ENCODE assay signal across 8 mouse cellular contexts in the genomic region with DNA sequence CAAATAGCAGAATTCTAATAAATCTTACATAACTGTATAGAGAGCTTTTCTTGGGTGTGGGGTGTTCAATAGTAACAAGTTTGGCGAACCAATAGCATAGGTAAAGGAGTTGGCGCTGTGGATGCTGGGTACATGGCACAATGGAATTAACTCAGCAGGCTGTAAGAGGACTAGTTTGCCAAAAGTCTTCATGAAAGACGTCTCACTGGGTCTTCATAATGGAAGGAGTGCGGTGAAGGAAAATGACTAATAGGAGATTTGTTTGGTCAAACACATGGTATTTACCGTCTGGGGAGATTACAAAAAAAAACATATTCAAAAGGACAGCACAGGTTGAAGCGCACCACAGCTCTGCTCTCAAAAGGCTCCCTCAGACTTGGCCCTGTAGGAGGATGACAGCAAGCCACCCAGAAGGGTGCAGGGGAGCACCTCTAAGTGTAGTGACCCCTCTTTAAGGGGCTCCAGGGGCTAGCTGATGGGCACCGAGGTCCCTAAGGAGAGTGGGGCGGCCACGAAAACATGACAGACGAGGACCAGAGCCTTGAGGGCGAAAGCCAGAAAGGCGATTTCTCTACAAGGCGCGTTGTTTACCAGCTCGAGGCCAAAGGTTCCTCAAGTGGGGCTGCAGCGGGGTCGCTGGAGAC. TPM values are rescaled to one million over a fixed set of nuclear protein-coding genes. Genes with fewer than 3 reads are reported as not detected.
DNase-seq lines count a peak whose midpoint lies in the region; ATAC-seq and TF ChIP-seq lines count a peak whose summit lies in the region.

No protein-coding gene starts in this region.

- H3K9ac ChIP-seq in liver, adult 2 months (ENCODE audit: low read depth, low read length) = peak overlapping the region; percentile 99

- H3K4me1 ChIP-seq in liver, adult 2 months (ENCODE audit: control insufficient read depth, insufficient read depth, low read length) = peaks cover 7% of the 10 kb centered on the region; the same call in 1 of the 2 replicates
- H3K4me1 ChIP-seq in brown adipose tissue, adult 24 weeks (ENCODE audit: control insufficient read depth, insufficient read depth, insufficient read length, low read length) = peaks cover 8% of the 10 kb centered on the region

- no peaks in the 10 kb centered on the region for H3K27me3 ChIP-seq in liver, adult 2 months (ENCODE audit: control insufficient read depth, insufficient read depth, low read length)

- H3K79me2 ChIP-seq in liver, adult 2 months (ENCODE audit: control insufficient read depth, insufficient read depth, low read length) = peaks cover 17% of the 10 kb centered on the region; the same call in 1 of the 2 replicates
- peaks cover 40% of the 10 kb centered on the region for H3K79me2 ChIP-seq in macrophage (ENCODE audit: inconsistent target)

- H3K36me3 ChIP-seq in liver, adult 2 months (ENCODE audit: control insufficient read depth, insufficient read depth, low read length) = no peaks in the 10 kb centered on the region
- no peaks in the 10 kb centered on the region for H3K36me3 ChIP-seq in macrophage (ENCODE audit: inconsistent target)

- peak overlapping the region; percentile 91 for H3K27ac ChIP-seq in liver, adult 2 months (replicated peaks; ENCODE audit: insufficient read depth, low read depth, low read length)
- H3K27ac ChIP-seq in brown adipose tissue, adult 24 weeks (replicated peaks; ENCODE audit: low read depth, low read length) = peak overlapping the region; percentile 95
- H3K27ac ChIP-seq in macrophage = peak overlapping the region; percentile 63

- TF ChIP-seq CTCF in liver, adult 2 months (IDR thresholded peaks at IDR 0.05; ENCODE audit: low read depth, low read length) = no peak

- DNase-seq in liver, adult 2 months (ENCODE audit: extremely low read depth, low read depth, low spot score) = peak; percentile 37
- DNase-seq in liver (no peak), MN1 (ENCODE audit: low spot score) (no peak)
- peak; percentile 8 for DNase-seq in forelimb bud, embryonic 11.5 days (ENCODE audit: low read depth, low spot score)
- no peak for DNase-seq in kidney, postnatal 4 days

- TF ChIP-seq POLR2A in liver, adult 2 months (IDR thresholded peaks at IDR 0.05; ENCODE audit: extremely low read depth, insufficient read depth, low read length) = no peak

- H3K4me3 ChIP-seq in liver, adult 2 months (ENCODE audit: insufficient read depth, low read depth, low read length) = peak overlapping the region; percentile 99
- peak overlapping the region; percentile 86 for H3K4me3 ChIP-seq in brown adipose tissue, adult 24 weeks (ENCODE audit: insufficient read depth, low read depth, low read length)
- H3K4me3 ChIP-seq in macrophage (ENCODE audit: inconsistent target) = peak overlapping the region; percentile 68

- 21% methylated on average over 17 of the region's 17 CpGs for WGBS in liver, adult 2 months
- 42% methylated on average over 16 of the region's 17 CpGs for WGBS in macrophage (ENCODE audit: missing documents)

- ATAC-seq in monocyte, adult 5-6 weeks (replicated peaks; ENCODE audit: insufficient number of reproducible peaks, low FRiP score, low TSS enrichment, poor library complexity, severe bottlenecking) = no peak

RNA-seq across cellular contexts. Expression of a gene that starts 0.7 kb away (rescaled TPM):
- total RNA-seq in liver, adult 2 months (2014; rRNA removed) = 50.9 and 56.3 TPM in 2 replicates
- 9.4 TPM in 2 replicates for polyA plus RNA-seq in liver, adult 2 months (2012; rRNA removed)
- polyA plus RNA-seq in brown adipose tissue, adult 24 weeks (2012; ENCODE audit: insufficient read depth, insufficient read length, missing spikeins) = 37.8 and 39.5 TPM in 2 replicates
- 100 to 1,000 TPM in 22 of 26 experiments, 10 to 100 TPM in 4; 87.9 to 190 (median 117) TPM for total RNA-seq in macrophage (2018; cell fraction: chromatin; rRNA removed)
- total RNA-seq in macrophage (2018; cell fraction: cytosol; rRNA removed) = 10 to 100 TPM; 34.8 to 49.5 (median 43.4) TPM
- total RNA-seq in macrophage (2018; cell fraction: nucleus; rRNA removed) = 100 to 1,000 TPM in 7 of 26 experiments, 10 to 100 TPM in 19; 52.8 to 155 (median 80.3) TPM
- 32.8 to 43.6 TPM (median 33.9 TPM) in 3 replicates for polyA plus RNA-seq in macrophage (2018)
- total RNA-seq in monocyte, adult 5-6 weeks (2017) = 128 to 156 TPM (median 131 TPM) in 3 replicates

Comparison
In these comparisons a context has a peak if more than half of its experiments do, and no peak if none do; other contexts are left out.
1. DNase-seq: peak in liver, adult 2 months (single experiment) and forelimb bud, embryonic 11.5 days (single experiment); none in liver (single experiment), MN1 (single experiment) and kidney, postnatal 4 days (0 of 2).
2. Peak in every context shown above with its lines, with median percentiles within 50 percentile points of each other: H3K27ac ChIP-seq and H3K4me3 ChIP-seq.